15 mouse cellular contexts compared by ENCODE assay signal in genomic region chr4:65243245-65243644, GRCm38 (mm10).
DNase-seq lines count a peak whose midpoint lies in the region; ATAC-seq lines count a peak whose summit lies in the region.
"Had no signal": no experiment of that assay in that cellular context is flagged by ENCODE, and none has a peak within 500 bp of the region (broad histone marks: within the 10 kb centered on the region; RNA-seq: fewer than 3 reads in every experiment).

No protein-coding gene starts in this region.

- no peak overlapping the region for H3K4me3 ChIP-seq in heart, embryonic 11.5 days (ENCODE audit: low read depth, low read length)
- H3K4me3 ChIP-seq: forebrain, embryonic 13.5 days; stomach, embryonic 15.5 days had no signal

- H3K27me3 ChIP-seq in heart, embryonic 11.5 days (ENCODE audit: control insufficient read depth, insufficient read depth, low read length): no peaks in the 10 kb centered on the region
- H3K27me3 ChIP-seq: stomach, embryonic 15.5 days had no signal

- H3K4me2 ChIP-seq in heart, embryonic 11.5 days: no peak overlapping the region
- H3K4me2 ChIP-seq: forebrain, embryonic 13.5 days; liver, embryonic 11.5 days; stomach, embryonic 15.5 days had no signal

- H3K36me3 ChIP-seq in heart, embryonic 11.5 days (ENCODE audit: control insufficient read depth, insufficient read depth, low read length): no peaks in the 10 kb centered on the region
- H3K36me3 ChIP-seq: stomach, embryonic 15.5 days had no signal

- DNase-seq in heart, postnatal 25 days (ENCODE audit: low spot score): no peak
- peak; percentile 51 to 52 for DNase-seq in kidney, postnatal 4 days
- no peak for DNase-seq in kidney, postnatal 25 days
- DNase-seq in embryo, embryonic 9.5 days (ENCODE audit: extremely low spot score): peak; percentile 71
- DNase-seq in yolk sac, embryonic 10.5 days (ENCODE audit: low spot score): peak; percentile 8
- no peak for DNase-seq in layer of hippocampus, adult 18-20 months (ENCODE audit: low spot score in 2 of 2)
- DNase-seq: cerebellum, postnatal 25 days; left cerebral cortex, postnatal 4 days; lung, postnatal 10 days; spleen, adult 18-20 months; thymus, postnatal 14 days had no signal

- peak overlapping the region; percentile 71 for H3K27ac ChIP-seq in heart, embryonic 11.5 days (ENCODE audit: low read depth, low read length)
- H3K27ac ChIP-seq: forebrain, embryonic 13.5 days; stomach, embryonic 15.5 days had no signal

- intact Hi-C loops in heart, postnatal 25 days (cut with DNase I): no loop called here

- WGBS in heart, embryonic 11.5 days (ENCODE audit: insufficient replicate concordance): 15% methylated on average over 2 of the region's 2 CpGs

- peaks cover 17% of the 10 kb centered on the region for H3K4me1 ChIP-seq in heart, embryonic 11.5 days (ENCODE audit: control insufficient read depth, insufficient read depth, low read length)
- H3K4me1 ChIP-seq: stomach, embryonic 15.5 days had no signal

- H3K9ac ChIP-seq in heart, embryonic 11.5 days (ENCODE audit: low read depth, low read length): no peak overlapping the region
- H3K9ac ChIP-seq: forebrain, embryonic 13.5 days; stomach, embryonic 15.5 days had no signal

- ATAC-seq in heart, embryonic 11.5 days (replicated peaks; ENCODE audit: insufficient number of reproducible peaks, low FRiP score, low TSS enrichment): no peak
- ATAC-seq: forebrain, embryonic 13.5 days had no signal

- H3K9me3 ChIP-seq in heart, embryonic 11.5 days (replicated peaks; ENCODE audit: control insufficient read depth, low read length): no peaks in the 10 kb centered on the region
- H3K9me3 ChIP-seq: forebrain, embryonic 13.5 days; stomach, embryonic 15.5 days had no signal

Comparison
In these comparisons a context has a peak if more than half of its experiments do, and no peak if none do; other contexts are left out.
1. DNase-seq: peak in kidney, postnatal 4 days (2 of 2), embryo, embryonic 9.5 days (single experiment) and yolk sac, embryonic 10.5 days (single experiment); none in heart, postnatal 25 days (single experiment), kidney, postnatal 25 days (0 of 2) and layer of hippocampus, adult 18-20 months (0 of 2).